Mouse (Mus musculus) neural tube, embryonic 10.5 days (tissue): ENCODE measurements around the gene Akr1a1.
A peak's percentile ranks its signal among the peaks of the same experiment; 100 is the strongest.
"Not testable (repeated sequence)": the region's sequence is repeated elsewhere in the genome, so short reads cannot be mapped to it uniquely, and the experiment has no call there.

ENCODE experiments used
- DNase-seq: peaks from one replicate; pipeline ENCODE4 v3.0.0-alpha.2; 2017; ENCODE audit warnings: low spot score; ENCODE audit errors: extremely low spot score

Akr1a1 gene

DNA sequence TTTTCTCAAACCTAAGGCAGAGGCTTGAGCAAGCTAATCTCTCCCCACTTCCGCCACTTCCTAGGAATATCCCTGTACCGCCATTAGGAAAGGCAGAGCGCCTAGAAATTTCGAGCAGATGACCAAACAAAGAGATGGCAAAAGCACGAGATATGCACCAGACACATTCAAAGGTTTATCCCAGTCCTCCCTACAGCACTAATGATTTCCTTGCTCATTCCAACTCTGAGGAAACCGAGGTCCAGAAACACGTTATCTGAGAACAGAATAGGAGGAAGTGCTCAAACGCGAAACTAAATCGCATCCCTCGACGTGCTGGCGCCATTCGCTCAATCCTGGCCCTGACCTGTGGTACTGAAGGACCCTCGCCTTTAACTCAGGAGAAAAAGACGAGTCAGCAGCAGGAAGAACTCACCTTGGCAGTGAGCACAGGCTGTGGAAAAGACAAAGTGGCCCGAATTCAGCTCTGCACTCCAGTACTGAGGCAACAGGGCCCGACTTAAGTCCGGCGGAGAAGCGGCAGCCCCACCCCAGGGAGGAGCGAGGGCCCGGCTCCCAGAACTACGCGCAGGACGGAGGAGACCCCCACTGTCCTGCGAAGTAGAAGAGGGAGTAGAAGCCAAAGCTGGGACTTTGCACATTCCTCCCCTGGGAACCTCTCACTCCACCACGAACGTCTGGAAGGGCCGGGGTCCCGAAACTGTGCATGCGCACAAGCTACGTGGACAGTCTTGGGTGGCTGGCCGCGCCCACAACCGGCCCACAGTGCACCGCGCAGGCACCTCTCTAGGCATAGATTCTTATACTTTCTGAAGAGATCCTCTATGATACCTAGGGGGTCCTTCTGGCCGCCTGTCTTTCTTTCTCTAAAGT, at the start of gene Akr1a1:
Gene Akr1a1 (minus strand): TSS at position 757 of the 873 bp plus-strand sequence.
- peak; percentile 87 for DNase-seq

DNA sequence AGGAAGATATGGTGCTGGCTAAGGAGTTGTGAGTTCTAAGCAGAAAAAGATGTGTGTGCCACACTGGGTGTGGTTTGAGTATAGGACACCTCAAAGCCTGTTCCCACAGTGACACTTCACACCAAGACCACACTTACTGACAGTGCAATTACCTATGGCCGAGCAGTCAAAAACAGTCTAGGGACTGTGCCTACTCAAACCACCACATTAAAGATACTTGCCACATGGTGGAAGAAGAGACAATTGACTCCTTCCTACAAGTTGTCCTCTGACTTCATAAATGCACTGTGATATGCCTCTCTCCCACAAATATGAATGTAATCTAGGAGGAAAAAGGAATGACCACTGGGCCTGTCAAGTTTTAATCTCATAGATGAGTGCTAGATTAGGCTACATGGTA, 49.5 kb upstream of the Akr1a1 start:
- no peak for DNase-seq

DNA sequence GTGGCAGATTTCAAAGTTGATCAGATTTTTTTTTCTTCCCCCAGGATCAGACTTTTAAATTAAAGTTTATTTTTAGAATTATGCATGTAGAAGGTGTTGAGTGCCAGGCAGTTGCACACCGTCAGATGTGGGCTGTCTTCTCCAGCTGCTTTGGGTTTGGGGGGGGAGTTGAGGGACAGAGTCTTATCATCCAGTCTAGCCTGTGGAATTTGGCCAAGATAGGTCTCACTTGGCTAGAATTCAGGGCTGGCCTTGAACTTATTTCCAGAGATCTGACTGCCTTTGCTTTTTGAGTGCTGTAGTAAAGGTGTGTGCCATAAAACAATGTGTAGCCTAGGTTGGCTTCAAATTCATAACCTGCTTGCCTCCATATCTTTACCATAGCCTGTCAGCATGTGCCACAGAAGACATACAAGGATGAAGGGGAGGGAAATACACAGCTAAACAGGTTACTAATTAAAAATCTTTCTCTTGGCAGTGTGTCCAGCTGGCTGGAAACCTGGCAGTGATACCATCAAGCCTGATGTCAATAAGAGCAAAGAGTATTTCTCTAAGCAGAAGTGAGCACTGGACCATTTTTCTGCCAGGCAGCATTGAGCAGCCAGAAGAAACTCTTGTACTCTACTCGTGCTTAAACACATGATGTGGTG, 47.3 kb upstream of the Akr1a1 start:
- DNase-seq: no peak

DNA sequence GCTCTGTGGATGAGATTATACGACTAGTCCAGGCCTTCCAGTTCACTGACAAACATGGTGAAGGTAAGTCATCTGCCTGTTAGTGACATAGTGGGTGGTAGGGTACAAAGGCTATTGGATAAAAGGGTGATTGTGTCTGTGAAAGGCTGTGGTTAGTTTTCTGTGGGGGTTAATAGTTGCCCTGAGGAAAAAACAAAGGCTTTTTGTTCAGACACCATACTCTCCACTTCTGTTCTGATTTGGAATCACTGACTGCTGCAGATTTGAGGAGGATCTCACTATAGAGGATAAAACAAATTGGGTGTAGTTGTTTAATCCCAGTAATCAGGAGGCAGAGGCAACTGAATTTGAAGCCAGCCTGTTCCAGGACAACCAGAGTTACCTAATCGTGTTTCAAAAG, 42.3 kb upstream of the Akr1a1 start:
- no peak for DNase-seq

DNA sequence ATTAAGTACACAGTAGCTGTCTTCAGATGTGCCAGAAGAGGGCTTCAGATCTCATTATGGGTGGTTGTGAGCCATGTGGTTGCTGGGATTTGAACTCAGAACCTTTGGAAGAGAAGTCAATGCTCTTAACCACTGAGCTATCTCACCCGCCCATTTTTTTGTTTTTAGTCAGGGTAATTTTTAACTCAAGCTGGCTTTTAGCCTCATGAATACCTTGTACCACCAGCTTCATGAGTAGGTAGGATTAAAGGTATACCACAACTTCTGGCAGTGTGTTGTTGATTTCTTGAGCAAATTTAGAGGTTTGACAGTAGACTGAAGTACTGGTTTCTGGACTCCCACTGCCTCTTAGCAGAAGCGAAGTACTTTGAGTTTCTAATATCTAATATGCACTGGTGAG, 40.7 kb upstream of the Akr1a1 start:
- DNase-seq: no peak

DNA sequence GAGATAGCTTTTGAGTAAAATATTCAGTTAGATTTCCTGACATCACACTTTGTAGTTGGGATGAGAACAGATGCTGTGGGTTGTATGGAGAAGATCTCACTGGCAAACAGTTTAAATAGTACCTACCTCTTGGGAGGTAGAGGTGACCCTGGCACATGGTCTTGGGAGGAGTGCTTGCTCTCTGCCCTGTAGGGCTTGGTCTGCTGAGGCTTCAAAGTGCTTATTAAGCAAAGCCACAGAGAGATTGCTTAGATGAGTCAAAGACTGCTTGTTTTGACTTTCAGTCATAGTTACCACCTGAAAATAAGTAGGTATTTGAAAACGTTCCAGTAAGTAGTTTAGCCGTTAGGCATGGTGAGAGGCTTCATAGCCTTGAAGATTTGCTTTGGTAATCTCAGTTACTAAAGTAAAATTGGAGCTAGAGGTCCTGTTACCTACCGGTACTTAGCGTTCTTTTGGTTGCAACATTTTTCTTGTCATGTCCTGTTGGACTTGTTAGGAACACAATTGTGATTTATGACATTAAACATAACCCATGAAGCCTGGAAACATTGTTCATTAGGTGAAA, 37.9 kb upstream of the Akr1a1 start:
- DNase-seq: no peak

DNA sequence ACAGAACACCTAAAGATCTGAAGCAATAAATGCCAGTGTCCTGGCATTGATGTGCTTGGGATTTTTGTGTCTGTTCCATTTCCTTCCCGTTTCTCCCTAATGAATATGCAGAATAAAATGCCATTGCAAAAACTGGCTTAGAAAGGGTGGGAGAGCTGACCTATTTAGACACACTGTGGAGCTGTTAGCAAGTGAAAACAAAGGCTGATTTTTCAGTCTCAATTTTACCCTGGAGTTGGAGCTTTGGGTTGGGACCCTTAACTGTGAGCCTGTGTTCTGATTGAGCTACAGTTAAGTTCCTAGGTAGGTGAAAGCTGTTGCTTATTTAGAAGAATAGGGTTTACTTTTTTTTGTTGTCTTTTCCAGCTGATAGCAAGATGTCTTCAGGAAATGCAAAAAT, 35.6 kb upstream of the Akr1a1 start:
- no peak for DNase-seq

DNA sequence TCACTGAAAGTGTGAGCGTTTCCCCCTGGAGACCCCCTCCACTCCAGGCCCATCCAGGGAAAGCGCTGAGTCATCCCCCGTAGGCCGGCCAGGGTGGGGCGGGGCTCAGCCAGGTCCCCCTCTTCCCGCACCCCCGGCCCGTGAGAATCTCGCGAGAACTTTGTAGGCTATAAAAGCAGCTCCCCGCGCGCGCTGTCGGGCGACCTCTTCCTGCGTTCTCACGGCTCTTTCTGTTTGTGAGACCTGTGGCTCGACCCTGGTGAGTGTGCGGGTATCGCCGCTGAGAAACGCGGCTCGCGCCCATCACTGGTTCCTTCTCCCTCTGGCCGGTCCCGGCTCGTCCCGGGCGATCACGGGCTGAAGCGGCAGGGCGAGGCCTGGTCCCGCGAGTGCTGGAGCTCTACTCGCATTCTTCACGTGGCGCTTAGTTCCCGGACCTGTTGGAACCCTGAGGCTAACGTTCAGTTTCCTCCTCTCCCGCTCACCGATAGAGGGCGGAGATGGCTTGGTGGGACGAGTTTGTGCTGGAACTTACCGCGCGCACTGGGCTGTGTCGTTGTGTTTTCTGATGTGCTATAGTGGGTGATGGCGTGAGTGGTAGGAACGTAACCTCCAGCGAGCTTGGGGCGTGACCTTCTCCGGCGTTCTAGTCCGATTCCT, 34.1 kb upstream of the Akr1a1 start, which contains the start of gene Prdx1:
Gene Prdx1 (plus strand): TSS at position 143 of the 660 bp plus-strand sequence.
- DNase-seq: peak; percentile 100

DNA sequence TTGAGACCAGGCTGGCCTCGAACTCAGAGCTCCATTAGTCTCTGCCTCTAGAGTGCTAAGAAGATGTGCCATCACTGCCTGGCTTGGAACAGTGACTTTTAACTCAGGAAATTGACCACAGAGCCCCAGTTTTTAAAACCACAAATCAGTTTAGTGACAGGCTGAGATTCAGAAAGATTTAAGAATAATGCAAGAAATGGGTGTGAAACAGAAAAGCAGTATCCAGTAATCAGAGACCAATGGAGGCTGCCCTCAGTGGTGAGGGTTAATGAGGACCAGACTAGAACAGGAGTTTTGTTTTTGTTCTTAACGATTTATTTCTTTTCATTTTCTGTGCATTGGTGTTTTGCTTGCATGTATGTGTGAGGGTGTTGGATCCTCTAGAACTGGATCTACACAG, 33.2 kb upstream of the Akr1a1 start:
- no peak for DNase-seq

DNA sequence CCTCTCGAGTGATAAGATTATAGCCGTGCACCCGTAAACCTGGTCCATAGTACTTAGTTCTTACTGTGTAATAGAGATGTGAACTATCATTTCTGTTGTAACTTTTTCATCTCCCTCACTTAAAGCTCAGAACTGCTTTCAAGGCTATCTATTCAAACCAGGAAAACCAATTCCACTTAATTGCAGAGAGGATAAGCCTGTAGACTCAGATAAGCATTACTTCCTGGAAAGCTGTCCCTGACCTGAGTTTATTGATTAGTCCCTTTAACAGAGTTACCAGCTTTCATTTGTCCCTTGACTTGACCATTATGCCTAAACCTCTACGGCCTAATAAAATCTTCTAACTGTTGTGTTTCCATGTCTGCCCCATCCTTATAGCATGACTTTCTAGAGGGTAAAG, 32.5 kb upstream of the Akr1a1 start:
- no peak for DNase-seq

DNA sequence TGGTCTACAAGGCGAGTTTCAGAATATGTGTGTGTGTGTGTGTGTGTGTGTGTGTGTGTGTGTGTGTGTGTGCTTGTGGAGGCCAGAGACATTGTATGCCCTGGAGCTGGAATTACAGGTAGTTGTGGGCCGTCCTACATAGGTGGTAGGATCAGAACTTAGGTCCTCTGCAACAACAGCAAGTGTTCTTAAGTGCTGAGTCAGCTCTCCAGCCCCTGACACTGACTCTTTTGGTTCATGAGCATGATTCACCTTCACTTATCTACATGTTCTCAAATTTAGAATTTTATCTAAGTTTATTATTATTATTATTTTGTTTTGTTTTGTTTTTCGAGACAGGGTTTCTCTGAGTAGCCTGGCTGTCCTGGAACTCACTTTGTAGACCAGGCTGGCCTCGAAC, 29.0 kb upstream of the Akr1a1 start:
- DNase-seq: not testable (repeated sequence)

DNA sequence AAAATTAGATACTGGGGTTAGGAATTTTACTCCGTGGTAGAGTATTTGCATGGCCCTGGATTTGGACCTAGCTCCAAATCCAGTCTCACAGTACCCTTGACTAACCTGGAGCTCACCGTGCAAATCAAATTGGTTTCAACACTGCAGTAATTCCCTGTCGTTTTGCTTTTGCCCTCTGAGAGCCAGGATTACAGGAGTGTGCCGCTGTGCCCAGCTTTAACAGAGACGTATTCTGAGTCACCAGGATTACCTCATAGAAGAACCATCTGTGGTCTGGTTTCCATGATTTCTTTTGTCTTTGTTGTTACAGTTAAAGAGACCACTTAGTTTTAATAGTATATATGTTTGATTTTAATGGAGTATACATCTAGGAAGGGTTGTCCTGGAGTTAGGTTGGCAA, 27.7 kb upstream of the Akr1a1 start:
- no peak for DNase-seq

DNA sequence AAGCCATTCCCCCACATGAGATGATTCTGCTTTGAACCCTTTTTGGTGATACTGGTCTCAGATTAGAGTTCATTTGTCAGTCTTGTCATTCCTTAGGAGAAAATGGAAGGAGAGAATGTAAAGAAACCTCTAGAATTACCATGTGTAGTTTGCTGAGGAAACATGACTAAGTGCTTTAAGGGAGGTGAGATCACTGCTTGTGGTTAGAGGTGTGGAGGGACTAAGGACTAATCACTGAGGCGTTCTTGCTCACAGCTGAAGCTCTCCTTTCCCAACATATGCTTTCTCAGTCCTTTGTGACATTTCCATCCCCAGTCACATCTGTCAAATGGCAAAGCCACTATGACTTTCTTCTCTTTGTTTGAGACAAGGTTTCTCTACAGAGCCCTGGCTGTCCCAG, 26.3 kb upstream of the Akr1a1 start:
- DNase-seq: no peak

DNA sequence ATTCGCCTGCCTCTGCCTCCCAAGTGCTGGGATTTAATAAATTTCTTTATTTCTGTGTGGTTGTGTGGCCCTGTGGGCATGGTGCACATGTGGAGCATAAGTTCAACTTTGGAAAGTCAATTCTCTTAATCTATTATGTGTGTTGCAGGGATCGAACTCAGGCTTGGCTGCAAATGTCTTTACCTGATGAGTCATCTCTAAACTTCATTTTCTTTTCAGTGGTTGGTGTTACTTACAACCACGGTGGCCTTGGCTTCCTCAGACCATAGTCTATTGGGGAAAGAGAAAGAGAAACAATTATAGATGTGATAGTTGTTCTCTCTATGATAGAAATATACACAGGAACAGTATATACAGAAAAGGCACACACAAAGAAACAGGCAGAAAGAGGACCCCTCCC, 24.5 kb upstream of the Akr1a1 start:
- no peak for DNase-seq

DNA sequence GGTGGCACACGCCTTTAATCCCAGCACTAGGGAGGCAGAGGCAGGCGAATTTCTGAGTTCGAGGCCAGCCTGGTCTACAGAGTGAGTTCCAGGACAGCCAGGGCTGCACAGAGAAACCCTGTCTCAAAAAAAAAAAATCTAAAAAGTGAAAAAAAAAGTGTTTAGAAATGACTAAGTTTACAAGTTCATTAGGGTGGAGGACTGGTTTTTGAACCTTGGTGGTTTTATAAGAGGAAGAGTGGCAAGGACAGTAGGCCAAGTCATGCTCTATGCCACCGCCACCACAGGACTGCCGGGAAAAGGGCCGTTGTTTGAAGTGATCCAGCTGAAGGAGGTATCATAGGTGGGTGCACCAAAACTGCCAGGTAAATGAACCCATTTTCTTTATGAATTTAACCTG, 23.3 kb upstream of the Akr1a1 start:
- not testable (repeated sequence) for DNase-seq

DNA sequence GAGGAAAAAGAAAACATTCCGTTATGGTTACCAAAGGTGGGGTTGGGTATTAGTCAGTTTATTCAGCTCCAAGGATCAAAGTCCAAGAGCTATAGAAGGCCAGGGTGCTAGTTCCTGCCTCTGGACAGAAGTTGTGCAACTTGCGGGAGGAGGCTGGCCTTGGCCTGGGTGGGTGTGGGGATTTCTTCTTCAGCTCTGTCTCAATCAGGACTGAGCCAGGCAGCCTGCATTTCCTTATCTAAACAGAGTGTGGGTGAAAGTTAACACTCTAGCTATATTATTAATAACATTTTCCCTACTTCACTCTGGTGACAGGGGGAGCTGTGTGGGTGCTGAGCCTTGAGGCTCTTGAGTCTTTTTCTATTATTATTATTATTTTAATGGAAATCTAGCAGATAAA, 21.3 kb upstream of the Akr1a1 start:
- DNase-seq: no peak

DNA sequence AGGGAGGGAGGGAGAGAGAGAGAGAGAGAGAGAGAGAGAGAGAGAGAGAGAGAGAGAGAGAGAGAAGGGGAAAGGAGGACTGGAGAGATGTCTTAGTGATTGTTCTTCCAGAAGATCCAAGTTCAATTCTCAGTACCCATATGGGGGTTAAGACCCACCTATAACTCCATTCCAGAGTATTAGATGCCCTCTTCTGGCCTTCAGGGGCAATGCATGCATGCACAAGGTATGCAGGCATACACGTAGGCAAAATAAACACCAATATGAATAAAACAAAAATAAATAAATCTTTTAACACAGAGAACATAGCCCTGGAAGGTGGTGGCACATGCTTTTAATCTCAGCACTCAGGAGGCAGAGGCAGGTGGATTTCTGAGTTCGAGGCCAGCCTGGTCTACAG, 17.8 kb upstream of the Akr1a1 start:
- DNase-seq: no peak

DNA sequence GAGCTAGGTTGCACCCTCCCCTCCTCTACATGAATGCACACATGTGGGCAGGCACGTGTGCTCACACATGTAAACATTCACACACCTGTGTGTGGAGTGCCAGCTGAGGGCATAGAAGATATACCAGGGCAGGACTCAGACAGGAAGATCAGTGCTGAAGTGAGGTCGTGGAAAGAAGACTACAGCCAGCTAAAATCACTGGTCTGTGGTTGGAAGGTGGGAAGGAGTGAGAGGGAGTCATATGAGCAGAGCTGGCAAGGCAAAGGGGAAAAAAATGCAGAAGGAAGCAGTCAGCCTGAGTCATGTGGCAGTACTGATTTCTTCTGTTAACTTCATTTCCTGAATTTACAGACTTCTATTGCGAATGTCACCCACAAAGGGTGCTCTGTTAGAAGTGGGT, 16.7 kb upstream of the Akr1a1 start:
- DNase-seq: no peak

DNA sequence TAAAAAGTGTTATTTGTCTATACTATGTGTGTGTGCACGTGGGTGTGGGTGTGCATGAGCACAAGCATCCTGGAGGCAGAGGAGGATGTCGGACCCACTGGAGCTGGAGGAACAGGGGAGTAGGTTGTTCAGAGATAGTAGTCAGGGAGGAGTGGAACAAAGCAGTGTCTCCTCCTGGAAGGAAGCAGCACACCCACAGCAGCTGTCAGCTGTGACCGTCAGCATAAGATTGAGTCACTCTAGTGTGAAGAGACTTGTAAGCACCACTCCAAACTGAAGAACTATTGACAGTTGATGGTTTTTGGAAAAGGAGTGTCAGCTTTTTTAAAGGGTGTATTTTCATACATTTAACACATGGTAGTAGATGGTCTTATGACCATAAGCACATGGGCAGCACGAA, 15.1 kb upstream of the Akr1a1 start:
- DNase-seq: no peak

DNA sequence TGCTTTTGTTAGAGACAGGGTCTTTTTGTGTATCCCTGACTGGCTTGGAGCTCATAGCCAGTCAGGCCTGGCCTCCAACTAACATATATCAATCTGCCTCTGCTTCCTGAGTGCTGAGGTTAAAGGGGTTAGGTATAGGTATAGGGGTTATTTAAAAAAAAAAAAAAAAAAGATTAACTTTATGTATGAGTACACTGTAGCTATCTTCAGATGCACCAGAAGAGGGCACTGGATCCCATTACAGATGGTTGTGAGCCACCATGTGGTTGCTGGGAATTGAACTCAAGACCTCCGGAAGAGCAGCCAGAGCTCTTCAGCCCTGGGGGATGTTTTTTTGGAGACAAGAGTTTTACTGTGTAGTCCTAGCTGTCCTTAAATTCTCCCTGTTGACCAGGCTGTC, 10.5 kb upstream of the Akr1a1 start:
- no peak for DNase-seq

DNA sequence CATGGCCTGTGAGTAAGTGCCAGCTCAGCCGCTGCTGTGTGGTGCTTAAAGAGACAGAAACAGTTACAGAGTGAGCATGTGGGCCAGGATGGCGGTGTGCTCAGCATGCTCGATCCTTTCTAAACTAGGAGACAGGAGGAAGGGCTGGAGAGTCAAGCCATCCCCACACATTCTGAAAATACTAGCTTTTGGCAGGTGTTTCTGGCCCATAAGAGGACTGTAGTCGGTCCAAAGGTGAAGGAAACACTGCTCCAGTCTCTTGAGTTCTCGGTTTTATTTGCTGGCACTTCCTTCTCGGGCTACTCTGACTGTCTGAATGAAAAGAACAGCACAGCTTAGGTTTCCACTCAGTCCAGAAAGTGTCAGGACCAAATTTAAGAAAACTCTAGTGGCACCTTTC, 9.3 kb upstream of the Akr1a1 start:
- no peak for DNase-seq

DNA sequence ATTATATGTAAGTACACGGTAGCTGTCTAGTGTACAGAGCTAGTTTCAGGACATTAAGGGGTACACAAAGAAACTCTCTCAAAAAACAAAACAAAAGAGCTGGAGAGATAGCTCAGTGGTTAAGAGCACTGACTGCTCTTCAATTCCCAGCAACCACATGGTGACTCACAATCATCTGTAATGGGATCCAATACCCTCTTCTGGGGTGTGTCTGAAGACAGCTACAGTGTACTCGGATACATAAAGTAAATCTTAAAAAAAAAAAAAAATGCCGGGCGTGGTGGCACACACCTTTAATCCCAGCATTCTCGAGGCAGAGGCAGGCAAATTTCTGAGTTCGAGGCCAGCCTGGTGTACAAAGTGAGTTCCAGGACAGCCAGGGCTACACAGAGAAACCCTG, 8.4 kb upstream of the Akr1a1 start:
- DNase-seq: not testable (repeated sequence)
